Mouse (Mus musculus): ENCODE results near the gene Arhgap22. TPM values are rescaled to one million over a fixed set of nuclear protein-coding genes. Genes with fewer than 3 reads are reported as not detected.

Gene Arhgap22
- total RNA-seq, 2 experiments from 2014 or later: not detected

DNA sequence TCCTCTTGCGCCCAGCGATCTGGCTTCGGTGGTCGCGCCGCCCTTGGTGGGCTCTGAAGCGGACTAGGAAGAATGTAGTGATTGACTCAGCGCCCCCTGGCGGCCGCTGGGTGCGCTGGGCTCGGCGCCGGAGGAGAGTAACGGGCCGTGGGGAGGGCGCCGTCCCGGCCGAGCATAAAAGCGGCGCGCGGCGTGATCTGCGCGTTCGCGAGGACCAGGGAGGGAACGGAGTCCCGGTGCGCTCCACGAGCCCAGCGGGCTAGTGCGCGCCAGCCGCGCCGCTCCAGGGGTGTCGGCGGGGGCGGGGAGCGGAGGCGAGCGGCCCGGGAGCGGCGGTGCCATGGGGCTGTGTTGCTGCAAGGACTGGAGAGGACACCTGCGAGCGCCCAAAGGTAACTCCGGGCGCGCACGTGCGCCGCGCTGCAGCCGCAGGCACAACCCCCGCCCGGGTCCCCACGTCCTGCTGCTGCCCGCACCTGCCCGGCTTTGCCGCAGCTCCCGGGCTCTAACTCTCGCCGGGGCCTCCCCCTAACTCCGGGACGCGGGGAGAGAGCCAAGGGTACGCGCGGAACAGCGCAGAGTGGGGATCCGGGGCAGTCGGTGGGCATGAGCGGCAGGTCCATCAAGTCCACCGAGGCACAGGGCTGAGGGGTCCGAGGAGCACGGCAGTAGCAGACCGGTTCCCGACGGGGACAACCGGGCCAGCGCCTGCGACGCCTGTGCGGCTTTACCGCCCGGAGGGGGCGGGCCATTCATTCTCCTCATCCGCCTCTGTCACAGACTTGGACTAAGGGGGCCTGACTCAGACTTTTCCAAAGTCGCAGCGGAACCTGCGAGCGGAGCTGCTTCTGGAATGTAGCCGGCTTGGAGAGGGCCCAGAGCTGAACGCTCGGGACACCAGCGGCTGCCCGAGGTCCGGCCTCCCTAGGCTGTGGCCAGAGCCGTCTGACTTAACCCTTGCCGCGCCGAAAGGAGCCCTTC lies 106.0 kb downstream of the Arhgap22 start:
- ATAC-seq (replicated peaks; ENCODE audit: low FRiP score, poor library complexity, severe bottlenecking): no peak

DNA sequence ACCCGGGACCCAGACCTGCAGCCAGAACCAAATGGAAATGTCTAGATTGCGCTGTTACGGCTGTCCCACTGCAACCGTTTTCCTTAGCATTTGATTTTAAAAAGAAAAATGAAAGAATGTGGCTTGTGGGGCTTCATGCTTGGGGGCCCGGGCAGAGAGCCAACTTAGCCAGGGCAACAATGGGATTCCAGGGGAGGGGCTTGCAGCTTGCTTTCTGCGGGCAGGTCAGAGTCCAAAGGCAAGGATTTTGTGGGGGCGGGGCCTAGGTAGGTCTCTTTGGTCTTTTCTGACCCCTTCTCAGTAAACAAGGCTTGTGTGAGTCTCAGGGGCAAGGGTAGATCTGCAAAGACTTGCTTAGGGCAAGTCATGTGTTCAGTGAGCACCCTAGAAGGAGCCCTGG lies 107.0 kb downstream of the Arhgap22 start:
- no peak for ATAC-seq (replicated peaks; ENCODE audit: low FRiP score, poor library complexity, severe bottlenecking)

DNA sequence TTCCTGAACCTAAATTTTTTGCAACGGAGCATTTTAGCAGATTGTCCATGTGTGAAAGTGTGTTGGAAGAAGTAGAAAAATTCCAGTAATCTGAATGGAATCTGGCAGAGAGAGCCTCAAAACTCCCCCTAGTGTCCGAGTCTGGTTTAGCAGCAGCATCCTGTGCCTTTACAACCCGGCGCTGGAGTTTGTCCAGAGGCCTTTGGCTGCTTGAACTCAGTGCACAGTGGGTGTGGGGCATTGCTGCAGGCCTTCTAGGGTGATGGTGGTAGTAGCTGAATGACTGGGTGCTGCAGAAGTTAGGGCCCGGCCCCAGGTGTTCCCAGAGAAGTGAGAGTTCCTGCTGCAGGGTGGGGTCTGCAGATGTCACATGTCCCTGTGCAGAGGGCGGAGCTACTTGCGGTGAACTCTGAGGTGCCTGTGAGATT lies 108.8 kb downstream of the Arhgap22 start:
- no peak for ATAC-seq (replicated peaks; ENCODE audit: low FRiP score, poor library complexity, severe bottlenecking)

DNA sequence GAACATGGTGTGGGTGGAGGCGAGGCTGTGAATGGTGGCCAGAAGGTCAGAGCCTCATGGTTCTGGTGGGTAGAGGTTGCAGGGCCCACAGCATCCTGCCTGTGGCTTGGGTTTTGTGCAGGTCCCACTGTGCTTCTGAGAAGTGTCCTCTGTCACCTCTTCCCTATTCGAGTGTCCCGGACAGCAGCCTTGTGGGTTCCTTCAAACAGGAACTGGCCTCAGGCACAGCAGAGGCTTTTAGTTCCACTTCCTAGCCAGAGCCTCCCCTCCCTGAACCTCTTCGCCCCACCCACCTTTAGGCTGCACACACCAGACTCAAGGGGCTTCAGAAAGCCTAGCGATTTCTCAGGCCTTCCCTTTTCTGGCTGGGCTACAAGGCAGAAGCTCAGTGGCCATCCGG lies 110.7 kb downstream of the Arhgap22 start:
- ATAC-seq (replicated peaks; ENCODE audit: low FRiP score, poor library complexity, severe bottlenecking): no peak

DNA sequence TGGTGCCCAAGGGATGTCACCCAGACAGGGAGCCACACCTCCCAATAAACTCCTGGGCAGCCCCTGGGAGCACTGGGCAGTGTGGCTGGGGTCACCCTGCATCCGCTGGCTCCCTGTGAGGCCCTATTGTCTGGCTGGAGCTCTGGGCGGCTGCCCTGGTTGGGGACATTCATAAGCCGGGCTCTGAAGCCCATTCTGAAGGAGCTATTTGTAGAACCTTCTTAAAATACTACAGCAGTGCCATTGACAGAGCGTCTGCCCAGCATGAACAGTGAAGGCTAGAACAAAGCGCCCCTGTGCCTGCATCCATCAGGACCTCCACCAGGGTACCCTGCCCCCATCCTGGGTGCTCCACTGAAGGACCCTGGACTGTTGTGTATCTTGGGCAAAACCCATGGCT lies 114.5 kb downstream of the Arhgap22 start:
- ATAC-seq (replicated peaks; ENCODE audit: low FRiP score, poor library complexity, severe bottlenecking): no peak

DNA sequence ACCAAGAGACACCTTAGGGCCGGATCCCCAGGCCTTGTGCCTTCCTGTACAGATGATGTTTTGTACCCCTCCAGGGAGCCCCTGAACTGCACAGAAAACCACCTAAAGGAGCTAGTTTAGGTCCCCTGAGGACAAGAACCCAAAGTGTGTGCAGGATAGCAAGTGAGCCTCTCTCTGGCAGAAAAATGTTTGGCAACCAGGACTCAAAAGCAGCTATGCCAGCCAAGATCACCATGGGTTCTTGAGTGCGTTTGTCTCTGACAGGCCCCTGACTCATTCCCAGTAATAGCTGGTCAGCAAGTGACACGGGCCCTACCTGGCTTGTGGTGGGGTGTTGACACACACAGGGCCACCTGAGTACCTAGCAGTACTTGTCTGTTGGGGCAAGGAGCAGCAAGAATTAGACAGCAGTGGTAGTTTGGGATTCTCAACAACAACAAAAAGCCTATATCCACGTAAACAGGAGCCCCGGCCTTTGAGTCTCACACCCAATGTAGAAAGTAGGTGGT lies 115.5 kb downstream of the Arhgap22 start:
- ATAC-seq (replicated peaks; ENCODE audit: low FRiP score, poor library complexity, severe bottlenecking): no peak

DNA sequence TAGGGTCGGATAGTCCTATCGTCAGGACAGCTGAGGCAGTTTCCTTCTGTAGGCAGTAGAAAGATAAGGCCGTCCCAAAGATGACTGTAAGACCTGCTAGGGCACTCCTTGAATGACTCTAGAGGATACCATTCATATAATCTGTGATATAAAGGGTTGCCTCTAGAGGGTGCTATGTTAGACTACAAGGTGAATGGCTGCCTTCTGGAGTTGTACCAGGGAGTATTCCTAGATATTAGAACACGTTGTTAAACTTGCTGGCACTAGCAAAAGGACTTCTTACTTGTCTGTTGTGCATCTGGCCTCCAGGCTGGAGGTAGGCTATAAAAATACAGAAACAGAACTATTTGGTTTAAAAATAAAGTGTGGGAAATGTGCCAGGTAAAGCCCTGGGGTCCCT lies 117.2 kb downstream of the Arhgap22 start:
- ATAC-seq (replicated peaks; ENCODE audit: low FRiP score, poor library complexity, severe bottlenecking): no peak

DNA sequence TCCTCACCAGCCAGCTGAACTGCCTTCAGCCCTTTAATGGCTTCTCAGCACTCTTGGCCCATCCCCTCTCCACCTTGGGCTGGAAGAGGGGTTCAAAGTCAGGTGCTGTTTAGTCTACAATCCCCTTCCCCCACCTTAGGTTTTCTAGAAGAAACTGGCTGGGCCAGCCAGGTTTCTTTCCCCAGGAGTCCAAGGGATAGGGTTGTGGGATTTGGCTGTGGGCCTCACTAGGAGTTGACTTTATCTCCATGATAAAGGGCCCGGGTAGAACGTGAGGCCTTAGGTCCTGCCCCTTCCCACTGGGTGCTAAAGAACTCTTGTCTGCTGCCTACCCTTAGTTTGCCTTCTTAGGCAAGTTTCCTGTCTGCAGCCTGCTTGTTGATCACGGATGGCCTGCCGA lies 117.8 kb downstream of the Arhgap22 start:
- ATAC-seq (replicated peaks; ENCODE audit: low FRiP score, poor library complexity, severe bottlenecking): no peak

DNA sequence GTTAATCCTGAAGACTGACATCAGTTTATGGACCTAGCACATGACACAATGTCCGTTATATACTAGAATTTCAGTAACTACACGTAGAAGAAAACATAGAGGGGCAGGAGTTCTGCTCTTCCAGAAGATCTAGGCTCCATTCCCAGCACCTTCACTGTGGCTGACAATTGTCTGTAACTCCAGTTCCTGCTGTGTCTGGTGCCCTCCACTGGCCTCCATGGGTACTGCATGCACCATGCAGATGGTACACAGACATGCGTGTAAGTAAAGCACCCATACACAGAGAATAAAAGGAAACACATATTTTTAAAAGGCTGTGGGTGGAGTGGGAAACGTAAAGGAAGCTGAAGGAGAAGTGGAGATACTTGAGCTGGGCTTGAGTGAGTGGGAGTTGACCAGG lies 120.0 kb downstream of the Arhgap22 start:
- ATAC-seq (replicated peaks; ENCODE audit: low FRiP score, poor library complexity, severe bottlenecking): no peak; the same call in 1 of the 2 replicates

DNA sequence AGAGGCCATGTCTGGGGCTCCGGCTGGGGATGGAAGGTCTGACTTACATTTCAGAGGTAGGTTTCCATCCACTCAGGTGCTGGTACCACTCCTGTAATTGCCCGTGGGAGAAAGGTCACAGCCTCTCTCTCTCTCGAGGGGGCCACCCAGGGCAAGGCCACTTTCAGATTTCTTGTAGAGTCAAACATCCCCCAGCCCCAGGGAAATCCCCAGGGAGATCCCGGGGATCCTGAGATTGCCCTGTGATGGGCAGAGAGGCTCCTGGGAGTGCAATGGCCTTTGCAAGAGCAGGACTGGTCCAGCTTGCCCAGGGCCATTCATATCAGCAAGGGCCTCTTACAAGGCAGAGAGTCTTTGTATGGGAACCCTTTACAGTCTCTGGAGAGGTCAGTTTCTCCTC lies 120.6 kb downstream of the Arhgap22 start:
- ATAC-seq (replicated peaks; ENCODE audit: low FRiP score, poor library complexity, severe bottlenecking): no peak

DNA sequence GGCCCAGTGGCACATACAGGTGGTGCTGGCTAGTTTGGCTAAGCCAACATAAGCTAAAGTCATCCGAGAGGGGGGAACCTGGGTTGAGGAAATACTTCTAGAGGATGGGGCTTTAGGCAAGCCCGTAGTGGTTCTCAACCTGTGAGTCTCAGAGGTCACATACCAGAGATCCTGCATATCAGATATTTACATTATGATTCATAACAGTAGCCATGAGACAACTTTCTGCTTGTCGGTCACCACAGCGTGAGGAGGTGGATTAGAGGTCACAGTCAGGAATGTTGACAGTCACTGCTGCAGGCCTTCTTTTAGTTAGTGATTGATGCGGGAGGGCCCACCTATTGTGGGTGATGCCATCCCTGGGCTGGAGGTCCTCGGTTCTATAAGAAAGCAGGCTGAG lies 121.9 kb downstream of the Arhgap22 start:
- no peak for ATAC-seq (replicated peaks; ENCODE audit: low FRiP score, poor library complexity, severe bottlenecking)

DNA sequence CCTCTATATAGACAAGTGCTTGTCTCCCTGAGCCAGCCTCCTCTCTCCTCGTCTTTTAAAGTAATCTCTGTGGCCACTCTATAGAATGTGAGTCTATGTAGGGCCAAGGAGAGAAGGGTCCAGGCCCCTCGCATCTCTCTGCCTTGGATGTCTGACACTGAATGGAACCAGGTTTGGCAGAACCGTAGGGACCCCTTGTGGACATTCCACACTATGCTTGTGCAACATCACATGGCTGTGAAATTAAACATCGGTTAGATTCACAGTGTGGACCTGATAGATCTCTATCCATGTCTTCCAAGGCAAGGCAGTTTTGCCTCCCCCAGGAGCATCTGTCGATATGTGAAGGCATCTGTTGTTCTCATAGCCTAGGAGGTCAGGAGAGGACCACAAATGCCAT lies 124.9 kb downstream of the Arhgap22 start:
- ATAC-seq (replicated peaks; ENCODE audit: low FRiP score, poor library complexity, severe bottlenecking): no peak

DNA sequence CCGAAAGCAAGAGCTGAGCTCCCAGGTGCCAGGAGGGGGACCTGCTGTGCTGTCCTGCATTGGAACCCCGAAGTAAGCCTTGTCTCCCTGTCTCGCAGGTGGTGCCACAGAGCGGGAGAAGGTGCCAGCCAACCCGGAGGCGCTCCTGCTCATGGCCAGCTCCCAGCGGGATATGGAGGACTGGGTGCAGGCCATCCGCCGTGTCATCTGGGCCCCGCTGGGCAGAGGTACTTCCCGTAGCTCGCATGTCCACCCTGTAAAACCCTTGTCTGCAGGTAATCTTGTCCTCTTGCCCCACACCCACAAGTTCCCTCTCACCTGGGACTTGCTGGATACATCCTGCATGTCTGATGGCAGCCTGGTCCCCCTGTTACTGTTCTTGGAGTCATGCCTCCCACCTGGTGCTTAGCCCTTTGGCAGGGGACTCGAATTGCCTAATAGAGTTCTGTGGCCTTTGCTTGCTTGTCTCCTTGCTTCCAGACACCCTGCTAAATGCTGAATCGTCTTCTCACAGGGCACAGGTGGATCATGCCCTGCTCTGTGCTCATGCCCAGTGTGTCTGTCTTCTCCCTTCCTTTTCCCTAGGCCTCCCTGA lies 129.4 kb downstream of the Arhgap22 start:
- ATAC-seq (replicated peaks; ENCODE audit: low FRiP score, poor library complexity, severe bottlenecking): no peak

DNA sequence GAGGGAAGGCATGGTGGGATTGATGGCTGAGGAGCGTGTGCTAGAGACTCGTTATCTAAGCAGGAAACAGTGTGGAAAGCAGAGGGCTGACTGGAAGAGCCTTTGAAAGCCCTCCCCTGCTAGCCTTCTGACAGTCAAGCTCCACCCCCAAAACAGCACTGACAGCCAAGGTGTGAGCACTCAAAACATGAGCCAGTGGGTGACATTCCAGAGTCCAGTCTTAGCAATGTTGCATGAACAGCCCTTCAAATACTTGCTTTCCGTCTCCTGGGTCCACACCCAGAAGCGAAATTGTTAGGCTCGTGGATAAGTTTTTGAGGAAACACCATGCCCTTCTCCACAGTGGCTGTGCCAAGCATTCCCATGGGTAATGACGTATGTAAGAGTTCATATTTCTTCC lies 132.7 kb downstream of the Arhgap22 start:
- ATAC-seq (replicated peaks; ENCODE audit: low FRiP score, poor library complexity, severe bottlenecking): no peak

DNA sequence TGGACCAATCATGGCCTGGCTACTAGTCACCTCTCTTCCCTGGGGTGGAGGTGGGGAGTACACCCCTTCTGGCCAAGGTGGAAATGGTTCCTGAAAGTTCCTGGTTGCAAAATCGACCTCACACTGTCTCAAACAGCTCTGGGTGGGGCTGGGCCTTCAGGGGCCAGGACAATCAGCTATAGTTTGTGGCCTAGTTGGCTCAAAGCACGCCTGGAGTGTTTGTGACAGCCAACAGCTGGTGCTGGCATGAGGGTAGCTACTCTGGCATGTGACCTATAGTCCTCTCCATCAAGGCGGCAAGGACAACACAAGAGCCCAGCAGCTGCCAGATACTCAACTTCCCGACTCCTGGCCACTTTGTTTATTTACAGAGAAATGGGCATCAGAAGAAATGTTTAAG lies 133.9 kb downstream of the Arhgap22 start:
- no peak for ATAC-seq (replicated peaks; ENCODE audit: low FRiP score, poor library complexity, severe bottlenecking)

DNA sequence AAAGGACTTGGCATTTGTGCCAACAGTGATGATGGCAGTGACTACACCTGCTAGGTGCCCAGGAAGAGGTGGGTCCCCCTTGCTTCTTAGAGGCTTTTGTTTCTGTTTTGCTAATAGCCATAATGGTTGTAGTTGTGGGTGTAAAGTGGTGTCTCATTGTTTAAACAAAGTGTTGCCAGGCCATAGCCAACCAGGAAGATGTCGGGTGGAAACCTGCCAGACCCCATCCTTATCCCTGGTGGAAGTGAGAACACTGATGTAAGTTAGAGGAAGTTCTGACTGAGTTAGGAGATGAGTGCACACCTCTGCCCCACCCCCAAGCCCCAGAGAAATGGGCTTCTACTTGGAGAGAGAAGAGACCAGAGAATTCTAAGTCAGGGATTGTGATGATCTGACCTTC lies 134.3 kb downstream of the Arhgap22 start:
- no peak for ATAC-seq (replicated peaks; ENCODE audit: low FRiP score, poor library complexity, severe bottlenecking)

DNA sequence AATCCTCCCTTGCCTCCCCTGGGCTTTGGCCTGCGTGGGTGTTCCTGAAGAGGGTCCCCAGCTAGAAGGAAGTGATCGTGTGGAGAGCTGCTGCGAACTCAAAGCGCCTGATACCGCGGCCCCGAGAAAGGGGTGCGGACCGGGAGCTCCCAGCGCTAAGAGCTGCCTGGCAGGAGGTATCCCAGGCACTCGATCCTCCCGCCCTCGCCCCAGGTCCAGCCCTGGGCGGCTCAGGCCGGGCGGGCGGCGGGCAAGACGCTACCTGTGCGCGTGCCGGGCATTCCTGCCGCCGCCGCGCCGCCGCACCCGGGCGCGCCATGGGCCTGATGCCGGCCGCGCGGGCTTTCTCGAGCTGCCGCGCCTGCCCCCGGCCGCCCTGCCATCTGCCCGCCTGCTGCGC lies 137.2 kb downstream of the Arhgap22 start:
- no peak for ATAC-seq (replicated peaks; ENCODE audit: low FRiP score, poor library complexity, severe bottlenecking)

DNA sequence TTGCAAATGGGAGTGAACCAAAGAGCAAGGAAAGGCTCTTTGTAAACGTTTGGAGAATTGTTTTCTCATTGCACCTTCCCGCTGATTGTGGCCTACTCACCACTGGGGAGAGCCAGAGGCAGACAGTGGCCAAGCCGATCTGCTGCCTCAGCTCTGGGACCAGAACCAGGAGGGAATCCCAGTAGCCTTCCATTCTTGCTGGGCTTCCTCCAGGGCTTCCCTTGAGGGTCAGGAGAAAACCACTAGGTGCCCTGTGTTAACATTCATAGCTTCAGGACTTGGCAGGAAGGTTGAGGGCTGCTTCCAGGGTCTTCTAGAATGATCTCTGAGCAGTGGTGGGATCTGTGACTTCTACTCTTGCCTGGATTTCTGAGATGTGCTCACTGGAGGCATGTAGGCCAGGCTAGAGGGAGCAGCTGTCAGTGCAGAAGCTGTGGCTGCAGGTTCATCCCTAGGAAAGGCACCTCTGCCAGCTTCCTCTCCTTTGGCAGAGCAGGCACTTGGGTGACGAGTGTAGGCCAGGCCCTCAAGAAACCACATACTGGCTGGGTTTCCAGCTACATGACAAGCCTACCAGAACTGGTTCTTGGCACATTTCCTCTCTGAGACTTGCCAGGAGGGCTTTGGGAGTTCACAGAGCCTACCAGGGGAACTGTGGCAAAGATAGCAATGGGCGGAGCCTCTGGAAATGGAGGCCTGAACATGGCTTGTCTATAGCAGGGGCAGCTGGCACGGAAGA lies 138.3 kb downstream of the Arhgap22 start:
- ATAC-seq (replicated peaks; ENCODE audit: low FRiP score, poor library complexity, severe bottlenecking): no peak

DNA sequence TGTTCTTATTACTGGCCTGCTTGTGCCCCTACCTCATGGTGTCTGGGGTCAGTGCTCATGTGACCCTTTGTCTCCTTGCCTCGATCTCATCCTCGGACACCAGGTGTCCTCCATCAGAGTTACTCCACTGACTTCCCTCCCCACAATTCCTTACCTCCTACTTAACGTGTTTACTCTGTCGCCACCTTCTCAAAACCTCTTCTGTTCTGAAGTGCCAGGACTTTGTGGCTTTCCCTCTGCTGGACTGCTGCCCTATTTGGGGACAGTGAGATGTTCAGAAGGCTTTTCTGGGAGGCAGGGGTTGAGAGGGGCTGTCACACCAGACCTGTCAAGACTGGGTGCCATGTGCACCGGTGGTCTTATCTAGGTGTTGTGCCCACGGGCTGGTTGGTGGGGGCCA lies 139.1 kb downstream of the Arhgap22 start:
- no peak for ATAC-seq (replicated peaks; ENCODE audit: low FRiP score, poor library complexity, severe bottlenecking)

DNA sequence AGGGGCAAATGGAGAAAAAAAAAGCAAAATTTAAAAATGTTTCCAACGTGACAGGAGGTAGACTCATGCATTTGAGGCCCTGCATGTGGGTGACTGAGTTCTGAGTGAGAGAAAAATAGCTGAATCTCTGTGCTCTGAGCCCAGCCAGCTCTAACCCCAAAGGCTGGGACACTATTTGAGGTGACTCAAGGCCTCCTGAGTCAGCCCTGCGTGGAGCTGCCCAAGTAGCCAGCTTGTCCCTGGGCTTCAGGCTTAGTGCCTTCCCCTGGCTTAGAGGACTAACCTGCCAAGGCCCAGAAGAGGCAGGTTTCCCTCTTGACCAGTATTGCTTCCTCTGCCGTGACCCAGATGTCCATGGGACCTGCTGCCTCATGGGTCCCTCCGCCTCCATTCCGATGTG lies 141.4 kb downstream of the Arhgap22 start:
- ATAC-seq (replicated peaks; ENCODE audit: low FRiP score, poor library complexity, severe bottlenecking): no peak

All from erythroblast, adult 5-6 weeks (primary cell).